Mouse (Mus musculus): ENCODE measurements at regions not wholly inside any gene's neighbourhood (a gene's known extent, or its start where the extent isn't known, plus 50 kb on each side); places are given as distances from the start of the nearest gene placed in this dataset.

DNA sequence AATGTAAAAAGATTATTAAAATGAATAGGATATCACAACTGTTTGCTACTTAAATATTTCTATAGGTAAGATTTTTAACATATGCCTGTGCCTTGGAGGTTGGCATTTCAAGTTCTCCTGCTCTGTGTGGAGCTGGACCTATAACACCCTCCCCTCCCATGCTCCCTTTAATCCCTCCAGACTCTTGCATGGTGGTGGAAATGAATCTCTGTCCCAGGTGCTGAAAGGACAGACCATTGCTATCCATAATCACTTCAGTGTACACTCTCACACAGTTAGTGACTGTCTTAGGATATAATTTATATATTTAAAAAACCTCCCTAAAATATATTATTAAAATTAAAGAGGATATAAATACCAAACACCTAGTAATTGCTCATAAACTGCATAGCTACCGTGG, 244.5 kb upstream of the Dnajc19 start:
- TF ChIP-seq POLR2A (IDR thresholded peaks at IDR 0.05; ENCODE audit: low read depth, low read length) (no peak), CTCF (IDR thresholded peaks at IDR 0.05; ENCODE audit: extremely low read depth, insufficient read length, insufficient replicate concordance, low read depth, low read length) (no peak)
- 63% methylated on average over 1 of the region's 1 CpGs for WGBS
- H3K27ac ChIP-seq (ENCODE audit: insufficient read depth, low read depth, low read length): no peak overlapping the region
- H3K4me1 ChIP-seq (ENCODE audit: control insufficient read depth, insufficient read depth, insufficient read length, low read length): no peaks in the 10 kb centered on the region
- no peak overlapping the region for H3K4me3 ChIP-seq (ENCODE audit: low read depth, low read length)
- no peaks in the 10 kb centered on the region for H3K36me3 ChIP-seq (ENCODE audit: control insufficient read depth, insufficient read depth, low read length)
- H3K27me3 ChIP-seq (ENCODE audit: control insufficient read depth, insufficient read depth, low read length): no peaks in the 10 kb centered on the region

DNA sequence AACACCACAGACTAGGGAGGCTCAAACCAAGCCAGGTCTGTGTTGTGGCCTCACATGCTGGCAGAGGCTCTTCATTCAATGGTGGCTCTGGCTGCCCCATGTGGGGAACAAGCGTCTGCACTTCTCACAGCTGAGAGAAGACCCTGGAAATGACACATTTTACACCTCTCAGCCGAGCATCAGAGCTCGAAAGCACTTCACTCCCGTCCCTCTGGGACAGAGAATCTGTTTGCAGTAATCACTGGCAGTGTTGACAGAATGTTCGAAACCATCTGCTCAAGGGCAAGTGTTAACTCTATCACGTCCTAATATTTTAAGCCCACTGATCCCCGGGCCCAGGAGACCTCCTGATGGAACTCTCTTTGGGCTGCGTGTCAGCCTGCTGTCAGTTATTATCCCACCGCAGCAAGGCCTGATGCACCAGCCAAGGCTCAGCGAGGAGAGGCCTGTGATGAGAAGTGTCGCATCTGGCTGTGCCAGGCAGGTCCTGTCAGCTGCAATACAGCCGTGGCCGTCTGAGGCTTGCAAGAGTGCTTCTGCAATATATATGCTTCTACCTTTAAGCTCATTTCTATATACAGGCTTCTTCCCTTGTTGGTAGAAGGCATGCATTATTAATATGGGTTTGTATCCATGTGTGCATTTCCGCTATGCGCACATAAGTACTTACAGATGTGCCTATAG, 241.5 kb upstream of the Dnajc19 start:
- H3K27ac ChIP-seq (ENCODE audit: insufficient read depth, low read depth, low read length): no peak overlapping the region
- no peaks in the 10 kb centered on the region for H3K36me3 ChIP-seq (ENCODE audit: control insufficient read depth, insufficient read depth, low read length)
- TF ChIP-seq CTCF (IDR thresholded peaks at IDR 0.05; ENCODE audit: extremely low read depth, insufficient read length, insufficient replicate concordance, low read depth, low read length) (no peak), POLR2A (IDR thresholded peaks at IDR 0.05; ENCODE audit: low read depth, low read length) (no peak)
- no peak overlapping the region for H3K4me3 ChIP-seq (ENCODE audit: low read depth, low read length)
- WGBS: 42% methylated on average over 15 of the region's 15 CpGs
- H3K4me1 ChIP-seq (ENCODE audit: control insufficient read depth, insufficient read depth, insufficient read length, low read length): no peaks in the 10 kb centered on the region
- H3K27me3 ChIP-seq (ENCODE audit: control insufficient read depth, insufficient read depth, low read length): no peaks in the 10 kb centered on the region

- H3K36me3 ChIP-seq (ENCODE audit: control insufficient read depth, insufficient read depth, low read length): no peaks in the 10 kb centered on the region
- H3K4me3 ChIP-seq (ENCODE audit: low read depth, low read length): no peak overlapping the region
- no peaks in the 10 kb centered on the region for H3K27me3 ChIP-seq (ENCODE audit: control insufficient read depth, insufficient read depth, low read length)
- WGBS: 95% methylated on average over 8 of the region's 8 CpGs
- no peak overlapping the region for H3K27ac ChIP-seq (ENCODE audit: insufficient read depth, low read depth, low read length)
- TF ChIP-seq POLR2A (IDR thresholded peaks at IDR 0.05; ENCODE audit: low read depth, low read length) (no peak), CTCF (IDR thresholded peaks at IDR 0.05; ENCODE audit: extremely low read depth, insufficient read length, insufficient replicate concordance, low read depth, low read length) (no peak)
- no peaks in the 10 kb centered on the region for H3K4me1 ChIP-seq (ENCODE audit: control insufficient read depth, insufficient read depth, insufficient read length, low read length)
These were observed 233.7 kb upstream of the Dnajc19 start for GRCm38 (mm10) chr3:34314798-34315197.

GRCm38 (mm10) chr3:34314393-34314792, 233.3 kb upstream of the Dnajc19 start:
- no peak for TF ChIP-seq POLR2A (IDR thresholded peaks at IDR 0.05; ENCODE audit: low read depth, low read length)
- TF ChIP-seq CTCF (IDR thresholded peaks at IDR 0.05; ENCODE audit: extremely low read depth, insufficient read length, insufficient replicate concordance, low read depth, low read length): no peak
- 79% methylated on average over 11 of the region's 11 CpGs for WGBS
- Histone ChIP-seq H3K27ac (ENCODE audit: insufficient read depth, low read depth, low read length) (no peak overlapping the region), H3K4me3 (ENCODE audit: low read depth, low read length) (no peak overlapping the region), H3K4me1 (ENCODE audit: control insufficient read depth, insufficient read depth, insufficient read length, low read length) (no peaks in the 10 kb centered on the region), H3K36me3 (ENCODE audit: control insufficient read depth, insufficient read depth, low read length) (no peaks in the 10 kb centered on the region), H3K27me3 (ENCODE audit: control insufficient read depth, insufficient read depth, low read length) (no peaks in the 10 kb centered on the region)

DNA sequence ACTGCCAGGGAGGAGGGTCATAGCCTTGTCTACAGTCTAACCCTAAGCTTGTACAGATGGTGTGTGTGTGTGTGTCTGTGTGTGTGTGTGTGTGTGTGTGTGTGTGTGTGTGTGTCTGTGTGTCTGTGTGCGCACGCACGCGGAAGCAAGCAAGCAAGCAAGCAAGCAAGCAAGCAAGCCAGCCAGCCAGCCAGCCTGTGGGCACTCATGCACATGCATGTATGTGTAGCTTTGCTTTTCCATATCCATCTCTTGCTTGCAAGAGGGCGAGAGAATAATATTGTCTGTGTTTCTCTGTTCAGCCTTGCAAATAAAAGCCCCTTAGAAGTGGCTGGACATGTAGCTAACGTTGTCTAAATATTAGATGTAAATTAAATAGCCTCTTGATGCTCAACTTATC, 230.8 kb upstream of the Dnajc19 start:
- no peaks in the 10 kb centered on the region for H3K27me3 ChIP-seq (ENCODE audit: control insufficient read depth, insufficient read depth, low read length)
- H3K27ac ChIP-seq (ENCODE audit: insufficient read depth, low read depth, low read length): no peak overlapping the region
- no peak overlapping the region for H3K4me3 ChIP-seq (ENCODE audit: low read depth, low read length)
- no peaks in the 10 kb centered on the region for H3K4me1 ChIP-seq (ENCODE audit: control insufficient read depth, insufficient read depth, insufficient read length, low read length)
- no peaks in the 10 kb centered on the region for H3K36me3 ChIP-seq (ENCODE audit: control insufficient read depth, insufficient read depth, low read length)
- WGBS: 81% methylated on average over 6 of the region's 6 CpGs
- TF ChIP-seq CTCF (IDR thresholded peaks at IDR 0.05; ENCODE audit: extremely low read depth, insufficient read length, insufficient replicate concordance, low read depth, low read length) (no peak), POLR2A (IDR thresholded peaks at IDR 0.05; ENCODE audit: low read depth, low read length) (no peak)

GRCm38 (mm10) chr3:34299637-34300036, 218.5 kb upstream of the Dnajc19 start:
- Histone ChIP-seq H3K27ac (ENCODE audit: insufficient read depth, low read depth, low read length) (no peak overlapping the region), H3K4me3 (ENCODE audit: low read depth, low read length) (no peak overlapping the region), H3K36me3 (ENCODE audit: control insufficient read depth, insufficient read depth, low read length) (no peaks in the 10 kb centered on the region), H3K27me3 (ENCODE audit: control insufficient read depth, insufficient read depth, low read length) (no peaks in the 10 kb centered on the region), H3K4me1 (ENCODE audit: control insufficient read depth, insufficient read depth, insufficient read length, low read length) (no peaks in the 10 kb centered on the region)
- WGBS: 81% methylated on average over 2 of the region's 2 CpGs
- no peak for TF ChIP-seq CTCF (IDR thresholded peaks at IDR 0.05; ENCODE audit: extremely low read depth, insufficient read length, insufficient replicate concordance, low read depth, low read length)
- no peak for TF ChIP-seq POLR2A (IDR thresholded peaks at IDR 0.05; ENCODE audit: low read depth, low read length)

- WGBS: 58% methylated on average over 5 of the region's 5 CpGs
- no peak overlapping the region for H3K27ac ChIP-seq (ENCODE audit: insufficient read depth, low read depth, low read length)
- no peak for TF ChIP-seq POLR2A (IDR thresholded peaks at IDR 0.05; ENCODE audit: low read depth, low read length)
- no peak for TF ChIP-seq CTCF (IDR thresholded peaks at IDR 0.05; ENCODE audit: extremely low read depth, insufficient read length, insufficient replicate concordance, low read depth, low read length)
These were observed 206.7 kb upstream of the Dnajc19 start for GRCm38 (mm10) chr3:34287836-34288235.

More at GRCm38 (mm10) chr3:34287836-34288235, 206.7 kb upstream of the Dnajc19 start:
- no peaks in the 10 kb centered on the region for H3K36me3 ChIP-seq (ENCODE audit: control insufficient read depth, insufficient read depth, low read length)
- H3K27me3 ChIP-seq (ENCODE audit: control insufficient read depth, insufficient read depth, low read length): no peaks in the 10 kb centered on the region
- H3K4me3 ChIP-seq (ENCODE audit: low read depth, low read length): no peak overlapping the region
- H3K4me1 ChIP-seq (ENCODE audit: control insufficient read depth, insufficient read depth, insufficient read length, low read length): no peaks in the 10 kb centered on the region
